Mouse (Mus musculus): Measurements from ENCODE around the gene Gpr83. TPM values are rescaled to one million over a fixed set of nuclear protein-coding genes. Genes with fewer than 3 reads are reported as not detected.

Gpr83 gene
- polyA plus RNA-seq, 2 experiments: not detected

GRCm38 (mm10) chr9:14866957-14867356, 6.9 kb downstream of the Gpr83 start:
- ATAC-seq (ENCODE audit: insufficient read depth) (no peak), DNase-seq (ENCODE audit: low read depth in 3 of 3, low spot score in 3 of 3) (peak in 1 of 3 experiments; percentile 15)
- Histone ChIP-seq H3K27ac (no peak overlapping the region), H3K4me3 (ENCODE audit: insufficient read depth in 1 of 2, low read depth in 2 of 2, low read length in 2 of 2) (no peak overlapping the region), H3K36me3 (replicated peaks; ENCODE audit: control insufficient read depth, insufficient read depth, low read depth) (no peaks in the 10 kb centered on the region), H3K27me3 (ENCODE audit: control insufficient read depth, insufficient read depth, low read length) (peaks cover 5% of the 10 kb centered on the region), H3K9ac (replicated peaks) (no peak overlapping the region), H3K9me3 (ENCODE audit: control insufficient read depth, low read length) (no peaks in the 10 kb centered on the region), H3K4me2 (ENCODE audit: low read depth) (no peak overlapping the region), H3K4me1 (replicated peaks; ENCODE audit: control insufficient read depth in 2 of 2, insufficient read depth in 2 of 2, low read length in 1 of 2) (no peaks in the 10 kb centered on the region)
- no peak for TF ChIP-seq EP300 (IDR thresholded peaks at IDR 0.05; ENCODE audit: low read depth)
- TF ChIP-seq CTCF (IDR thresholded peaks at IDR 0.05; ENCODE audit: low read depth): peak; percentile 68
- 18% methylated on average over 7 of the region's 7 CpGs for WGBS (ENCODE audit: insufficient replicate concordance)

DNA sequence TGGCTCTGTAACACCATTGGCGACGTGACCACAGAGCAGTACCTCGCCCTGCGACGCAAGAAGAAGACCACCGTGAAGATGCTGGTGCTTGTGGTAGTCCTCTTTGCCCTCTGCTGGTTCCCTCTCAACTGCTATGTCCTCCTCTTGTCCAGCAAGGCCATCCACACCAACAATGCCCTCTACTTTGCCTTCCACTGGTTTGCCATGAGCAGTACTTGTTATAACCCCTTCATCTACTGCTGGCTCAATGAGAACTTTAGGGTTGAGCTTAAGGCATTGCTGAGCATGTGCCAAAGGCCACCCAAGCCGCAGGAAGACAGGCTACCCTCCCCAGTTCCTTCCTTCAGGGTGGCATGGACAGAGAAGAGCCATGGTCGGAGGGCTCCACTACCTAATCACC, 8.3 kb downstream of the Gpr83 start:
- Histone ChIP-seq H3K4me2 (ENCODE audit: low read depth) (no peak overlapping the region), H3K4me1 (replicated peaks; ENCODE audit: control insufficient read depth in 2 of 2, insufficient read depth in 2 of 2, low read length in 1 of 2) (no peaks in the 10 kb centered on the region), H3K27ac (no peak overlapping the region), H3K36me3 (replicated peaks; ENCODE audit: control insufficient read depth, insufficient read depth, low read depth) (no peaks in the 10 kb centered on the region), H3K27me3 (ENCODE audit: control insufficient read depth, insufficient read depth, low read length) (no peaks in the 10 kb centered on the region), H3K9ac (replicated peaks) (no peak overlapping the region), H3K9me3 (ENCODE audit: control insufficient read depth, low read length) (no peaks in the 10 kb centered on the region), H3K4me3 (ENCODE audit: insufficient read depth in 1 of 2, low read depth in 2 of 2, low read length in 2 of 2) (no peak overlapping the region)
- ATAC-seq (ENCODE audit: insufficient read depth) (no peak), DNase-seq (ENCODE audit: low read depth in 3 of 3, low spot score in 3 of 3) (no peak)
- 66% methylated on average over 8 of the region's 8 CpGs for WGBS (ENCODE audit: insufficient replicate concordance)
- TF ChIP-seq EP300 (IDR thresholded peaks at IDR 0.05; ENCODE audit: low read depth) (no peak), CTCF (IDR thresholded peaks at IDR 0.05; ENCODE audit: low read depth) (no peak)

DNA sequence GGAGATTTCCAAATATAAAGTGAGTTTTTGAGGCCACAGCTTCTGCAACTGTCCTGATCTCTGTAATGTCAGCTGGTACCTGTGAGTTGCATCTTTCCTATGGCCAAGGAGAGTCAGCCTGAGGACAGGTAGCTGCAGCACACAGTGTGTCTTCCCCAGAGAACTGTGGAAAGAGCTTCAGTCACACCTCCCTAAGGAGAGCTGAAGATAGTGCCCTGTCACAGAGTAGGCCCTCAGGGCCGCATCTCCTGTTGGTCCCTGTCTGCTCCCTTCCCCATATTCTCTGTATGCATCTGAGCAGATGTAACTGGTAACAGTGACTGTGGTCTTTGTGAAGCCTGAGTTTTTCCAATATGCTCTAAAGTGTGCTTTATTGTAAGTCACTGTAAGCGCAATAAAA, 10.4 kb downstream of the Gpr83 start:
- Histone ChIP-seq H3K4me2 (ENCODE audit: low read depth) (no peak overlapping the region), H3K9ac (replicated peaks) (no peak overlapping the region), H3K4me1 (replicated peaks; ENCODE audit: control insufficient read depth in 2 of 2, insufficient read depth in 2 of 2, low read length in 1 of 2) (no peaks in the 10 kb centered on the region), H3K9me3 (ENCODE audit: control insufficient read depth, low read length) (no peaks in the 10 kb centered on the region), H3K27ac (no peak overlapping the region), H3K27me3 (ENCODE audit: control insufficient read depth, insufficient read depth, low read length) (no peaks in the 10 kb centered on the region), H3K36me3 (replicated peaks; ENCODE audit: control insufficient read depth, insufficient read depth, low read depth) (no peaks in the 10 kb centered on the region), H3K4me3 (ENCODE audit: insufficient read depth in 1 of 2, low read depth in 2 of 2, low read length in 2 of 2) (no peak overlapping the region)
- DNase-seq (ENCODE audit: low read depth in 3 of 3, low spot score in 3 of 3): no peak
- no peak for TF ChIP-seq CTCF (IDR thresholded peaks at IDR 0.05; ENCODE audit: low read depth)
- no peak for TF ChIP-seq EP300 (IDR thresholded peaks at IDR 0.05; ENCODE audit: low read depth)
- ATAC-seq (ENCODE audit: insufficient read depth): no peak
- 59% methylated on average over 2 of the region's 2 CpGs for WGBS (ENCODE audit: insufficient replicate concordance)

- Histone ChIP-seq H3K4me2 (ENCODE audit: low read depth) (no peak overlapping the region), H3K4me3 (ENCODE audit: insufficient read depth in 1 of 2, low read depth in 2 of 2, low read length in 2 of 2) (no peak overlapping the region), H3K9ac (replicated peaks) (no peak overlapping the region), H3K9me3 (ENCODE audit: control insufficient read depth, low read length) (no peaks in the 10 kb centered on the region), H3K27ac (no peak overlapping the region), H3K4me1 (replicated peaks; ENCODE audit: control insufficient read depth in 2 of 2, insufficient read depth in 2 of 2, low read length in 1 of 2) (no peaks in the 10 kb centered on the region), H3K36me3 (replicated peaks; ENCODE audit: control insufficient read depth, insufficient read depth, low read depth) (no peaks in the 10 kb centered on the region), H3K27me3 (ENCODE audit: control insufficient read depth, insufficient read depth, low read length) (no peaks in the 10 kb centered on the region)
- TF ChIP-seq EP300 (IDR thresholded peaks at IDR 0.05; ENCODE audit: low read depth) (no peak), CTCF (IDR thresholded peaks at IDR 0.05; ENCODE audit: low read depth) (no peak)
- DNase-seq (ENCODE audit: low read depth in 3 of 3, low spot score in 3 of 3): no peak
- ATAC-seq (ENCODE audit: insufficient read depth): no peak
- 75% methylated on average over 10 of the region's 10 CpGs for WGBS (ENCODE audit: insufficient replicate concordance)
Measured at GRCm38 (mm10) chr9:14870802-14871201, 10.8 kb downstream of the Gpr83 start.

DNA sequence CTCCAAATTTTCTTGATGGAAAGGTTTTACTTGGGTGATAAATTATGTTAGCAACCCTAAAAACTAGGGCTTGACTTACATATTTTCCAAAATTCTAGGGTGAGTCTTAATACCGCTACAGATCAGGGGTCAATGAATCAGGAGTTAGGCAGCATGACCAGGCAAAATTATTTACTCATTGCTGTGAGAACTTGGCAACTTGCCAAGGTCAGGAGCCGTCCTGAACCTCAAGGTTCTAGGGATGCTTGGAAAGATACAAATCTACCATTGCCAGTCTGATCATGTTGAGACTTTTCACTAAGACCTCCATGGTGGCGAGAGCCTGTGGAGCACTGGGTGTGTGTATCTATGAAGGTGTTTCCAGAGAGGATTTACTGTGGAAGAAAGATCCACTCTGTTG, 11.5 kb downstream of the Gpr83 start:
- DNase-seq (ENCODE audit: low read depth in 3 of 3, low spot score in 3 of 3): no peak
- 49% methylated on average over 3 of the region's 3 CpGs for WGBS (ENCODE audit: insufficient replicate concordance)
- no peak overlapping the region for H3K4me2 ChIP-seq (ENCODE audit: low read depth)

More for the DNA sequence above, 11.5 kb downstream of the Gpr83 start:
- Histone ChIP-seq H3K9me3 (ENCODE audit: control insufficient read depth, low read length) (no peaks in the 10 kb centered on the region), H3K4me1 (replicated peaks; ENCODE audit: control insufficient read depth in 2 of 2, insufficient read depth in 2 of 2, low read length in 1 of 2) (no peaks in the 10 kb centered on the region), H3K4me3 (ENCODE audit: insufficient read depth in 1 of 2, low read depth in 2 of 2, low read length in 2 of 2) (no peak overlapping the region), H3K27me3 (ENCODE audit: control insufficient read depth, insufficient read depth, low read length) (no peaks in the 10 kb centered on the region), H3K36me3 (replicated peaks; ENCODE audit: control insufficient read depth, insufficient read depth, low read depth) (no peaks in the 10 kb centered on the region), H3K27ac (no peak overlapping the region), H3K9ac (replicated peaks) (no peak overlapping the region)
- TF ChIP-seq CTCF (IDR thresholded peaks at IDR 0.05; ENCODE audit: low read depth) (no peak), EP300 (IDR thresholded peaks at IDR 0.05; ENCODE audit: low read depth) (no peak)
- no peak for ATAC-seq (ENCODE audit: insufficient read depth)
